Mouse (Mus musculus) cortical plate, adult 2 months (tissue): ENCODE results near the gene Wipf1.

Experiments
- CTCF ChIP-seq: fragments of 200-500 bp; IDR thresholded peaks from 2 replicates; pipeline ENCODE4 v1.5.1; 2011; ENCODE audit warnings: mild to moderate bottlenecking, control low read depth, low read length; ENCODE audit not compliant: insufficient read depth; ENCODE audit errors: extremely low read depth
- POLR2A ChIP-seq: fragments of 200-500 bp; IDR thresholded peaks from 2 replicates; pipeline ENCODE4 v1.6.1; 2011; ENCODE audit warnings: mild to moderate bottlenecking, low read length, control low read depth; ENCODE audit not compliant: insufficient read depth; ENCODE audit errors: extremely low read depth

GRCm38 (mm10) chr2:73510025-73510288, 19.6 kb downstream of the Wipf1 start:
- TF ChIP-seq CTCF (no peak), POLR2A (no peak)
